Mouse (Mus musculus) kidney, adult 2 months (tissue): ENCODE measurements around the gene Lhfpl2.

ENCODE experiments used
- CTCF ChIP-seq: fragments of 200-500 bp; conservative IDR thresholded peaks from 2 replicates; pipeline ENCODE4 v1.5.1; 2011; ENCODE audit warnings: low read depth, mild to moderate bottlenecking, control low read depth, low read length, moderate library complexity, mixed read lengths; ENCODE audit not compliant: insufficient read depth, insufficient read length
- POLR2A ChIP-seq: fragments of 200-500 bp; IDR thresholded peaks from one replicate; pipeline ENCODE4 v1.6.1; 2011; ENCODE audit warnings: low read depth, low read length, control low read depth

DNA sequence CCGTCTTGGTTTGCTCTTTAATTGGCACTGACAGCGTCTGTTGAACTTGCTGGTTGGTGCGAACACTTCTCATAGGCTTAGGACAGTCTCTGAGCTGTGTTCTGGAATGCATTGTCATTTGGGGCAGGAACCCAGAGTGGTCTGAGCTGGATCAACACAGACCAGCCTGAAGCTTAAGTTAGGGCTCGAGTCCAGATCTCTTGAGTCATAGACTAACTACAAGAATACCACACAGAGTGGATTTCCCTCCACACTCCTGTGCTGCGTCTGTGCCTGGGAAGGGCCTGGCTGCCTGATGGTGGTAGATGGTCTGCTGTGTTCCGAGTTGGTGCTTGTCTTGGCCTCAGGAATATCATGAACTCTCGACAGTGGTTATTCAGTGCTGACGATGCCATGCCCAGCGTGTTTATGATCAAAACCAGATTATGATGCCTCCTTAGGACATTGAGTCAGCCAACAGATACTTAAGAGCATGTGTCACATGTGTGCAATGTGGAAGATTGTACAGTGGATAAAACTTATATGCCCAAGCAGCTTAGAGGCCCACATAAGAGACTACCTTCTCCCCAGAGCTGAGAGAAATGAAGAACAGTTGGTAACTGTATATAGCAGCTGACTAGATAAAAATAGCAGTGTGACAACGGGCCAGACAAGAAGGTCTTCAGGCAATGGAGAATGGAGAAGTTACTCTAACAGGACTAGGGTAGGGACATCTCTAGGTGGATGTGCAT, 127.3 kb downstream of the Lhfpl2 start:
- TF ChIP-seq CTCF (no peak), POLR2A (no peak)
